Mouse (Mus musculus) urinary bladder, adult 2 months (tissue): Measurements from ENCODE around the gene Jph3. TPM values are rescaled to one million over a fixed set of nuclear protein-coding genes. Genes with fewer than 3 reads are reported as not detected.

Source experiments
- DNase-seq: peaks from one replicate; pipeline ENCODE4 v3.0.0; 2022; ENCODE audit warnings: low spot score
- polyA plus RNA-seq: library from polyadenylated mRNA; depleted of rRNA; stranded (reverse); fragments of >200 nt; gene quantifications from 2 replicates; pipeline ENCODE4 v1.2.3, GENCODE M21; 2012

Gene Jph3
- polyA plus RNA-seq, 1 experiment: 0.08 TPM

GRCm38 (mm10) chr8:121730170-121730569, 747 bp downstream of the Jph3 start:
- no peak for DNase-seq

- DNase-seq: no peak
These were observed 1.2 kb downstream of the Jph3 start for GRCm38 (mm10) chr8:121730646-121731045.

GRCm38 (mm10) chr8:121731060-121731459, 1.6 kb downstream of the Jph3 start:
- no peak for DNase-seq

GRCm38 (mm10) chr8:121731471-121732333, 2.3 kb downstream of the Jph3 start:
- no peak for DNase-seq

GRCm38 (mm10) chr8:121732334-121732665, 2.9 kb downstream of the Jph3 start:
- no peak for DNase-seq

- no peak for DNase-seq
These were observed 4.8 kb downstream of the Jph3 start for GRCm38 (mm10) chr8:121734262-121734661.

- no peak for DNase-seq
These were observed 6.8 kb downstream of the Jph3 start for GRCm38 (mm10) chr8:121736236-121736635.

GRCm38 (mm10) chr8:121740721-121741120, 11.3 kb downstream of the Jph3 start:
- no peak for DNase-seq

- DNase-seq: no peak
These were observed 20.1 kb downstream of the Jph3 start for GRCm38 (mm10) chr8:121749501-121749900.

- no peak for DNase-seq
These were observed 21.1 kb downstream of the Jph3 start for GRCm38 (mm10) chr8:121750512-121750911.

GRCm38 (mm10) chr8:121751407-121751806, 22.0 kb downstream of the Jph3 start:
- DNase-seq: no peak

GRCm38 (mm10) chr8:121758470-121758869, 29.0 kb downstream of the Jph3 start:
- no peak for DNase-seq

- DNase-seq: no peak
These were observed 31.1 kb downstream of the Jph3 start for GRCm38 (mm10) chr8:121760484-121760883.

GRCm38 (mm10) chr8:121761480-121761879, 32.1 kb downstream of the Jph3 start:
- DNase-seq: no peak

- no peak for DNase-seq
These were observed 33.7 kb downstream of the Jph3 start for GRCm38 (mm10) chr8:121762999-121763699.

GRCm38 (mm10) chr8:121763700-121764013, 34.2 kb downstream of the Jph3 start:
- no peak for DNase-seq

- DNase-seq: no peak
These were observed 36.2 kb downstream of the Jph3 start for GRCm38 (mm10) chr8:121765594-121766138.

- no peak for DNase-seq
These were observed 39.7 kb downstream of the Jph3 start for GRCm38 (mm10) chr8:121769095-121769494.

- DNase-seq: no peak
These were observed 40.2 kb downstream of the Jph3 start for GRCm38 (mm10) chr8:121769621-121770020.

GRCm38 (mm10) chr8:121770845-121771752, 41.7 kb downstream of the Jph3 start:
- DNase-seq: no peak

GRCm38 (mm10) chr8:121773876-121774275, 44.5 kb downstream of the Jph3 start:
- no peak for DNase-seq

- no peak for DNase-seq
These were observed 53.1 kb downstream of the Jph3 start for GRCm38 (mm10) chr8:121782493-121782892.
